Mouse (Mus musculus) spleen, adult 2 months (tissue): ENCODE data around the gene Rfx4.

Experiments used
- CTCF ChIP-seq: fragments of 200-500 bp; IDR thresholded peaks from 2 replicates; pipeline ENCODE4 v1.5.1; 2011; ENCODE audit warnings: mild to moderate bottlenecking, inconsistent platforms; ENCODE audit not compliant: insufficient read depth, insufficient read length, insufficient replicate concordance; ENCODE audit errors: extremely low read depth
- POLR2A ChIP-seq: fragments of 200-500 bp; IDR thresholded peaks from 2 replicates; pipeline ENCODE4 v1.6.1; 2011; ENCODE audit warnings: low read depth, low read length, inconsistent platforms

- TF ChIP-seq CTCF: no peak
- TF ChIP-seq POLR2A: no peak
These were observed 35.3 kb downstream of the Rfx4 start for GRCm38 (mm10) chr10:84791181-84791580.
